Mouse (Mus musculus) lung, postnatal 14 days (tissue): ENCODE measurements around the gene Akt1s1.

Experiments
- DNase-seq: peaks from one replicate; pipeline ENCODE4 v3.0.0; 2021

The Akt1s1 gene

GRCm38 (mm10) chr7:44848561-44849415 is at the start of gene Akt1s1, which contains the start of gene Tbc1d17:
Gene Akt1s1, plus strand, starts transcription at chr7:44848991.
Gene Tbc1d17, minus strand, starts transcription at chr7:44849079.
- DNase-seq = peak; percentile 99

GRCm38 (mm10) chr7:44808927-44809326 is 39.9 kb upstream of the Akt1s1 start:
- DNase-seq = no peak

- DNase-seq = no peak
These were observed 39.3 kb upstream of the Akt1s1 start for GRCm38 (mm10) chr7:44809466-44809865.

GRCm38 (mm10) chr7:44810365-44810764 is 38.4 kb upstream of the Akt1s1 start:
- no peak for DNase-seq

GRCm38 (mm10) chr7:44810819-44811557 is 37.8 kb upstream of the Akt1s1 start:
- DNase-seq = no peak

GRCm38 (mm10) chr7:44812651-44813325 is 36.0 kb upstream of the Akt1s1 start:
- no peak for DNase-seq

- no peak for DNase-seq
These were observed 34.8 kb upstream of the Akt1s1 start for GRCm38 (mm10) chr7:44813985-44814384.

- no peak for DNase-seq
These were observed 34.4 kb upstream of the Akt1s1 start for GRCm38 (mm10) chr7:44814423-44814822.

GRCm38 (mm10) chr7:44814952-44815553 is 33.7 kb upstream of the Akt1s1 start:
- no peak for DNase-seq

GRCm38 (mm10) chr7:44815721-44816469 is 32.9 kb upstream of the Akt1s1 start, which contains the start of the genes Nup62 and Il4i1:
Gene Nup62, plus strand, starts transcription at chr7:44816088.
Gene Il4i1, plus strand, starts transcription at chr7:44816387.
- peak; percentile 99 for DNase-seq

GRCm38 (mm10) chr7:44816470-44817021 is 32.2 kb upstream of the Akt1s1 start, which contains the start of gene Atf5:
Gene Atf5, minus strand, starts transcription at chr7:44816658.
- peak; percentile 65 for DNase-seq

GRCm38 (mm10) chr7:44817441-44817840 is 31.4 kb upstream of the Akt1s1 start:
- no peak for DNase-seq

- DNase-seq = peak; percentile 34
These were observed 30.6 kb upstream of the Akt1s1 start for GRCm38 (mm10) chr7:44818164-44818563.

- peak; percentile 64 for DNase-seq
These were observed 30.0 kb upstream of the Akt1s1 start for GRCm38 (mm10) chr7:44818751-44819235.

- DNase-seq = no peak
These were observed 29.4 kb upstream of the Akt1s1 start for GRCm38 (mm10) chr7:44819391-44819790.

GRCm38 (mm10) chr7:44819863-44820262 is 28.9 kb upstream of the Akt1s1 start:
- no peak for DNase-seq

- DNase-seq = no peak
These were observed 28.3 kb upstream of the Akt1s1 start for GRCm38 (mm10) chr7:44820525-44820924.

GRCm38 (mm10) chr7:44821666-44822448 is 26.9 kb upstream of the Akt1s1 start:
- DNase-seq = no peak

- DNase-seq = no peak
These were observed 25.4 kb upstream of the Akt1s1 start for GRCm38 (mm10) chr7:44823409-44823808.

GRCm38 (mm10) chr7:44824872-44825271 is 23.9 kb upstream of the Akt1s1 start:
- DNase-seq = peak; percentile 90

GRCm38 (mm10) chr7:44826771-44827170 is 22.0 kb upstream of the Akt1s1 start:
- DNase-seq = no peak
